Mouse (Mus musculus): ENCODE results near the gene Cntn5. TPM values are rescaled to one million over a fixed set of nuclear protein-coding genes. Genes with fewer than 3 reads are reported as not detected.

Gene Cntn5
- polyA plus RNA-seq, 1 experiment from 2014 or later: 24.6 TPM

DNA sequence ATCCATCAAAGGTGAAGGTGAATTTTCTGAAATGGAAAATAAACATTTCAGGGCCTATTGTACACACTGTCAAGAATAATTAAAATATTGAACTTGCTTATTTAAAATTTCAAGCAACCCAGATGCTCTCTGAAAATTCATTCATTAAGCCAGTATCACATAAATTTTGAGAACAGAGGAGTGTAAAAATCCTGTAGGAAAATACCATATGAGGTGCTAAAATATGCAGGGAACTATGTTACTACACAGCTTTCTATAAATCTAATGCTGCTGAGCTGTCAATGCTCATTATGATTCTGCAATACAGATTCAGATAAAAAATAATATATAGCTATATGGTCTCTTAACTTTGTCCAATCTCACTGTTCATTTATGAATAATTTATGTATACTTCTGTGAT lies 1134.9 kb downstream of the Cntn5 start:
- Histone ChIP-seq H3K4me2 (no peak overlapping the region), H3K9ac (replicated peaks) (no peak overlapping the region), H3K36me3 (no peaks in the 10 kb centered on the region), H3K9me3 (replicated peaks) (no peaks in the 10 kb centered on the region), H3K27ac (replicated peaks) (no peak overlapping the region), H3K27me3 (replicated peaks) (no peaks in the 10 kb centered on the region), H3K4me1 (no peaks in the 10 kb centered on the region), H3K4me3 (replicated peaks) (no peak overlapping the region)
- no peak for ATAC-seq (ENCODE audit: low FRiP score)

DNA sequence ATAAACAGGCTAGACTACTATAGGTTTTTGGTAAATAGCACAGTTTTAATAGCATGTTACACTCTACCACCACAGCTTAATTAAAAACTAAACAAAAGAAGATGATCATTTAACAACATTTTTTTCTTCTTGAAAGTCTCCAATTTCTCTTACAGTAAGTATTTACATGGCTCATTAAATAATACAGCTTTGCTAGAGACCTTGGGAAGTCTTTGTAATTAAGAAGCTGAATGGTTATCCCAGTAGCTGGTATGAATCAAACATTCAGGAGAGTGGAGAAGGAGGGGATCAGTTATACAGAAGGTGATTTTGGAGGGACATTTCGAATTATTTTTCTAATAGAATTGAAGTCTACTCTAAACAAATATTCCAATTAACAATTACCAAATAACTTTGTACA lies 1186.4 kb downstream of the Cntn5 start:
- Histone ChIP-seq H3K4me1 (no peaks in the 10 kb centered on the region), H3K9ac (replicated peaks) (no peak overlapping the region), H3K27ac (replicated peaks) (no peak overlapping the region), H3K36me3 (no peaks in the 10 kb centered on the region), H3K4me3 (replicated peaks) (no peak overlapping the region), H3K4me2 (no peak overlapping the region), H3K27me3 (replicated peaks) (no peaks in the 10 kb centered on the region), H3K9me3 (replicated peaks) (no peaks in the 10 kb centered on the region)
- no peak for ATAC-seq (ENCODE audit: low FRiP score)
- WGBS: 77% methylated on average over 1 of the region's 1 CpGs

DNA sequence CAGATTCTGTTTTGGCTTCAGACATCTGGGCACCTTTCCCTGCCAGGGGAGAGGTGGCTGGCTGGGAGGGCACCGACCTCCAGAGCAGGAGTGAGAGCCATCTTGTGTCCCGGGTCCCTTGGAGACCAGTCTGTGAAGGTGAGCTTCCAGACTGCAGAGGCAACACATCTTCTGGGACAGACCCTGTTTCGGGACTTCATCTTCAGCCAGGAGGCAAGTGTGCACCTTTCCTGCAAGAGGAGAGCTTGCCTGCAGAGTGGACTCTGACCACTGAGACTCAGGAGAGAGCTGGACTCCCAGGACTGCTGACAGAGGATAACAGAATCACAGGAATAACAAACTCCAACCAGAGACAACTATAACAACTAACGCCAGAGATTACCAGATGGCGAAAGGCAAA lies 1195.9 kb downstream of the Cntn5 start:
- Histone ChIP-seq H3K27me3 (replicated peaks) (no peaks in the 10 kb centered on the region), H3K27ac (replicated peaks) (no peak overlapping the region), H3K4me1 (no peaks in the 10 kb centered on the region), H3K9me3 (replicated peaks) (no peaks in the 10 kb centered on the region), H3K4me3 (replicated peaks) (no peak overlapping the region), H3K4me2 (no peak overlapping the region), H3K36me3 (no peaks in the 10 kb centered on the region), H3K9ac (replicated peaks) (no peak overlapping the region)
- ATAC-seq (ENCODE audit: low FRiP score): no peak
- WGBS: 92% methylated on average over 5 of the region's 5 CpGs

DNA sequence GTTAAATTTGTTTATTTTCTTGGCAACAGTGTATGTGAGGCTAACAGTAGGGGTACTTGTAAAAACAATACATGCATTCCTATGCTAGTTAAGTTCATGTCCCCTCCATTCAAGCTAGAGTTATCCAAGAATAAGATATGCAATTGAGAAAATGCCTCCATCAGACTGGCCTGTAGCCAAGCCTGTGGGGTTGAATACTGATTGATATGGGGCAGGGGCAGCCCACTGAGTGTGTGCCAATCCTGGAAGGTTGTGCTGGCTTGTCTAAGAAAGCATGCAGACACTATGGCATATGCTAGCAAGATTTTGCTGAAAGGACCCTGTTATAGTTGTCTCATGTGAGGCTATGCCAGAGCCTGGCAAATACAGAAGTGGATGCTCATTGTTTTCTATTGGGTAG lies 1196.8 kb downstream of the Cntn5 start:
- Histone ChIP-seq H3K4me3 (replicated peaks) (no peak overlapping the region), H3K27me3 (replicated peaks) (no peaks in the 10 kb centered on the region), H3K4me1 (no peaks in the 10 kb centered on the region), H3K4me2 (no peak overlapping the region), H3K27ac (replicated peaks) (no peak overlapping the region), H3K9me3 (replicated peaks) (no peaks in the 10 kb centered on the region), H3K9ac (replicated peaks) (no peak overlapping the region), H3K36me3 (no peaks in the 10 kb centered on the region)
- ATAC-seq (ENCODE audit: low FRiP score): no peak

DNA sequence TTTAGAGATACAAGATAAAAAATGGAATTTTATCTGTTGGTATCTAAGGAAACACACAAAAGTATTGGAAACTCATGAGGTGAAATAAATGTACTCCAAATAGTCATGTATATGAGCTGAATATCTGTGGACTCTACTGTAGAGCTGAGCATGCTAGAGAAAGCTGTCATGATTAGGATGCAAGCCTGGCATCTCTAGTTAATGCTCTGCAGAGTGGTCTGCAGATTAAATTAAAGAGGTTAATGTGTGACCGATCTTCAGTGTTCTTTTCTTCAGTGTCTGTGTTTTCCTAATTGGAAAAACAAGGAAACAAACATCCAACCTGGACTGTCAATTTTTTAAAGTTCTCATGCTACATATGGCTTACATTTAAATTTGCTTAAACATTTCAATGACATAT lies 1199.4 kb downstream of the Cntn5 start:
- Histone ChIP-seq H3K27me3 (replicated peaks) (no peaks in the 10 kb centered on the region), H3K36me3 (no peaks in the 10 kb centered on the region), H3K4me2 (no peak overlapping the region), H3K27ac (replicated peaks) (no peak overlapping the region), H3K4me1 (no peaks in the 10 kb centered on the region), H3K4me3 (replicated peaks) (no peak overlapping the region), H3K9ac (replicated peaks) (no peak overlapping the region), H3K9me3 (replicated peaks) (no peaks in the 10 kb centered on the region)
- ATAC-seq (ENCODE audit: low FRiP score): no peak
- WGBS: 82% methylated on average over 1 of the region's 1 CpGs

DNA sequence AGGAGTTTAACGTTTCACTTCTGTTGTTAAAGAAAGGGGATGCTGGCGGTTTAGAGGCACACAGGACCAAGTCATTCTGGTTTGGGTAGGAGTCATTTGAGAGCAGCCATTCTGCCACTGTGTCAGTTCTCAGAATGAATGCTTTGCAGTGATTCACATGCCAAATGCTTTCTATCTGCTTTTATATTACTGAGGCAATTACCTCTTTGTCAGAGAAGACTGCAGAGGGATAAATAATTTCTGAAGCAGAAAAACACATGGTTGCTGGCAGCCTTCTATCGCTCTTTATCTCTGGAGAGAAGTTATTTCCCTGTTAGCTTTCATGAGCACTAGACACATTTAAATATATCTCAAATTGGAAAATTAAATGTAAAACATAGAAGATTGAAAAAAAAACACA lies 1207.9 kb downstream of the Cntn5 start:
- ATAC-seq (ENCODE audit: low FRiP score): no peak
- H3K4me3 ChIP-seq (replicated peaks): no peak overlapping the region
- no peak overlapping the region for H3K9ac ChIP-seq (replicated peaks)
- no peaks in the 10 kb centered on the region for H3K9me3 ChIP-seq (replicated peaks)
- no peak overlapping the region for H3K27ac ChIP-seq (replicated peaks)
- H3K27me3 ChIP-seq (replicated peaks): no peaks in the 10 kb centered on the region
- H3K36me3 ChIP-seq: no peaks in the 10 kb centered on the region
- 32% methylated on average over 3 of the region's 3 CpGs for WGBS
- peaks cover 3% of the 10 kb centered on the region; the same call in 1 of the 2 replicates for H3K4me1 ChIP-seq
- no peak overlapping the region for H3K4me2 ChIP-seq

DNA sequence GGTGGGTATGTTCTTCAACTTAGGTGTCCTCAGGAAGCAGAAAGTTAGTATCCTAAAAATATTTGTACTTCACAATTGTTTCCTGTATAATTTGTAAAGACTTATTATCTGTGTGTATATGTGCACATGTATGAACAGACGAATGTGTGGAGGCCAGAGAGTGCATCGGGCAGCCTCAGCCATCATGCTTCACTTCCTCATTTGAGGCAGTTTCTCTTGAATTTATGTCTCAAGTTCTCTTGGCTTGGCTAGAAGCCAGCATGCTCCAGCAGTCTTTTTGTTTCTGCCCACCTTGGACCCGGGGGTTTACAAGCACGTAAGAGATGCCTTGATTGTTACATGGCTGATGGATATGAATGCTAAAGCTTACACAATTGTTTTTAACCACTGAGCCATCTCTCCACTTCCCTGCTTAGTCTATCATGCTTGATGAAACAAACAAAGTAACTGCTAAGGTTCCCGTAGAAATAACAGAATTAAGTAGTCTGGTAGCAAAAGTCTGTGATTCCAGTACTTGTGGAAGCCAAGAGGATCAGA lies 1222.2 kb downstream of the Cntn5 start:
- no peaks in the 10 kb centered on the region for H3K4me1 ChIP-seq
- no peak overlapping the region for H3K4me2 ChIP-seq
- no peaks in the 10 kb centered on the region for H3K9me3 ChIP-seq (replicated peaks)
- no peak overlapping the region for H3K4me3 ChIP-seq (replicated peaks)
- WGBS: 26% methylated on average over 5 of the region's 5 CpGs
- no peak overlapping the region for H3K9ac ChIP-seq (replicated peaks)
- no peaks in the 10 kb centered on the region for H3K27me3 ChIP-seq (replicated peaks)
- no peak for ATAC-seq (ENCODE audit: low FRiP score)
- H3K27ac ChIP-seq (replicated peaks): no peak overlapping the region
- no peaks in the 10 kb centered on the region for H3K36me3 ChIP-seq

DNA sequence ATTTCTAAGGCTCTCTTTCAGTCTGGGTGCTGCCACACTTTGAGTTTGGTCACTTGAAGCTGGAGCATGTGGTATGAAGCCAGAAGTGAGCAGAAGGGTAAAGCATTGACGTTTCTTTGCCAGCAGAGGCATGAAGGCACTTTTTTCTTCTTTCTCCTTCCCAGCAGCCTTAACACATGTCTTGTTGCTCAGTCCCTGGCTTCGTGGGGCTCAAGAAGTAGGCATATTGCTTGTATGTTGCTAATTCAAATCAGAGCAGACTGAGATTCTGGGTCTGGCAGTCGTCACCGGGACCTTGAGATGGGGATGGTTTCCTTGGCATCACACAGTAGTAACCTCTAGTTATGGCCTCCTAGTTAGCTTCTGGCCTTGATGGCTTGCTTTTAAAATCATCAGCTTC lies 1228.5 kb downstream of the Cntn5 start:
- ATAC-seq (ENCODE audit: low FRiP score): no peak
- H3K27ac ChIP-seq (replicated peaks): no peak overlapping the region
- H3K9me3 ChIP-seq (replicated peaks): no peaks in the 10 kb centered on the region
- 0 out of 2 replicates have a peak, but pooled peaks cover 3% of the 10 kb centered on the region for H3K27me3 ChIP-seq (replicated peaks)
- no peaks in the 10 kb centered on the region for H3K36me3 ChIP-seq
- whole genome bisulfite sequencing: 88% methylated on average over 4 of the region's 4 CpGs
- 0 out of 2 replicates have a peak, but pooled peaks cover 3% of the 10 kb centered on the region for H3K4me1 ChIP-seq
- no peak overlapping the region for H3K4me3 ChIP-seq (replicated peaks)
- H3K9ac ChIP-seq (replicated peaks): no peak overlapping the region
- H3K4me2 ChIP-seq: no peak overlapping the region

DNA sequence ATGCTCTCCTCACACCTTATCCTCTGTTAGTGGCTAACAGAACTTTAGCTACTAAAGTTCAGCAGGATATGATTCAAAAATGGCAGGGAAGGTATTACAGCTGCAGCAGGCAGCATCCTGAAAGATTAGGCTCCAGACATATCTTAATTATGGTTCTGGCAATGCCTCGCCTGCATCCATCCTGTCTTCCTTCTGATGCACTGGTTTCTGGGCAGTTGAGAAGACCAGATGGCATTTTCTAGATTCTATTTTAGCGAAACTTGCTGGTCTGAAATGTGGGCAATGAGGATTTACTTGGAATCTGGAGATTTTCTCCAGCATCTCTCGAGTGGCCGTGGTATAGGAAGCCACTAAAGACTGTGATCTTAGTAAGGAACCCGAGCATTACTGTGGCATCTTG lies 1230.0 kb downstream of the Cntn5 start:
- Histone ChIP-seq H3K27ac (replicated peaks) (no peak overlapping the region), H3K4me1 (0 out of 2 replicates have a peak, but pooled peaks cover 3% of the 10 kb centered on the region), H3K9me3 (replicated peaks) (no peaks in the 10 kb centered on the region), H3K4me2 (no peak overlapping the region), H3K27me3 (replicated peaks) (0 out of 2 replicates have a peak, but pooled peaks cover 3% of the 10 kb centered on the region), H3K9ac (replicated peaks) (no peak overlapping the region), H3K36me3 (no peaks in the 10 kb centered on the region), H3K4me3 (replicated peaks) (no peak overlapping the region)
- 90% methylated on average over 5 of the region's 5 CpGs for WGBS
- no peak for ATAC-seq (ENCODE audit: low FRiP score)

DNA sequence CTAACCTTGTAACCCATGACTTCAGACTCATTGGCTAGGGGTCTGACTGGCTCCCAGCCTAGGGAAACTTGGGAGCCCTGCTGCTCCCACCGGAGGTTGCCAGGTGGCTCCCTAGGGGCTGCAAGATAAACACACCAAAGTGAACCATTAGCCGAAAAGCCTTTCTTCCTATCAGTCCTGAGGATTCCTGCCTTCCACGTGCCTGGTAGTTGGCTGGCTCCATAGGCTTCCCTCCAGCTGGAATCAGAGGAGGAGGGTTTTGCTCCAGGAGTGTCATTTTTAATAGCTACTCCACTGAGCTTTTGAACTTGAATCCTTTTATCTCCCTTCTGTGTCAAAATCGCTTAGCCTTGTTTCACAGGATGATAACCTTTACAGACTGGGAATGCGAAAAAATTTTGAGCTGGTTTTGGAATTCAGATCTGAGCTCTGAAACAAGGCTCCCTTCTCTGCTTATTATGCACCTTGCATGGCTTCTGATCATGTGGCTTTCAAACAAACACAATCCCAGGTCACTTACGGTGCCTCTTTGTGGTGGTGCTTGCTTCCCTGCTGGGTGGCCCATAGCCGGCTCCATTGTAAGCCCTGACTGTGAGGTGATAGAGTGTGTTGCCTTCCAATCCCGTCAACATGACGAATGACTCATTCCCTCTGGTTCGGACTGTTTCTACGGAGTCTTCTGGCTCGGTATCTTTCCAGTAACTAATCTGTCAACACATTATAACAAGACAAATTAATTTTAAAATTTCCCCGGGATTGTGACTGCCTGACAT lies 1231.1 kb downstream of the Cntn5 start:
- H3K4me3 ChIP-seq (replicated peaks): no peak overlapping the region
- 0 out of 2 replicates have a peak, but pooled peaks cover 3% of the 10 kb centered on the region for H3K4me1 ChIP-seq
- H3K4me2 ChIP-seq: 0 out of 2 replicates have a peak overlapping the region, but pooled peaks have one; percentile 20
- H3K9ac ChIP-seq (replicated peaks): no peak overlapping the region
- no peak overlapping the region for H3K27ac ChIP-seq (replicated peaks)
- no peaks in the 10 kb centered on the region for H3K9me3 ChIP-seq (replicated peaks)
- no peaks in the 10 kb centered on the region for H3K36me3 ChIP-seq
- WGBS: 7% methylated on average over 13 of the region's 13 CpGs
- 0 out of 2 replicates have a peak, but pooled peaks cover 3% of the 10 kb centered on the region for H3K27me3 ChIP-seq (replicated peaks)
- ATAC-seq (ENCODE audit: low FRiP score): peak; percentile 61; the same call in 1 of the 2 replicates

DNA sequence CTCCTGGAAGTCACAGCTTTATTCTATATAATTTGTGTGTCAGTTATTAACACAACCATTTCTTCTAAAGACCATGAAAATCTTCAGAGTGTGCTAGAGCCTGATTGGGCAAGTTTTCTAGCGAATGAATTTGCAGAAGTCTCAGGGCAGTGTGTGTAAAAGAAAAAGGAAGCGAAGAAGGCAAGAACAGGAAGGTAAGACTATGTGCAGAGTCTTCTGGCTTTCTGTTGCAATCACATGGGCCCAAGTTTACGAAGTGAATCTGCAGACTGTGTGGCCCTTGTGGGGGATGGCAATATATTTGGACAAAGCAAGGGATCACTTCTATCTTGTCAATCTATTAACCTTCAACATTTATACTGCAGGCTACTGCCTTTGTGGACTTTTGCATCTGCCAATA lies 1251.1 kb downstream of the Cntn5 start:
- no peaks in the 10 kb centered on the region for H3K9me3 ChIP-seq (replicated peaks)
- no peaks in the 10 kb centered on the region for H3K4me1 ChIP-seq
- H3K27ac ChIP-seq (replicated peaks): no peak overlapping the region
- H3K36me3 ChIP-seq: no peaks in the 10 kb centered on the region
- H3K27me3 ChIP-seq (replicated peaks): no peaks in the 10 kb centered on the region
- no peak overlapping the region for H3K4me2 ChIP-seq
- ATAC-seq (ENCODE audit: low FRiP score): no peak
- 93% methylated on average over 3 of the region's 3 CpGs for WGBS
- H3K9ac ChIP-seq (replicated peaks): no peak overlapping the region
- no peak overlapping the region for H3K4me3 ChIP-seq (replicated peaks)

DNA sequence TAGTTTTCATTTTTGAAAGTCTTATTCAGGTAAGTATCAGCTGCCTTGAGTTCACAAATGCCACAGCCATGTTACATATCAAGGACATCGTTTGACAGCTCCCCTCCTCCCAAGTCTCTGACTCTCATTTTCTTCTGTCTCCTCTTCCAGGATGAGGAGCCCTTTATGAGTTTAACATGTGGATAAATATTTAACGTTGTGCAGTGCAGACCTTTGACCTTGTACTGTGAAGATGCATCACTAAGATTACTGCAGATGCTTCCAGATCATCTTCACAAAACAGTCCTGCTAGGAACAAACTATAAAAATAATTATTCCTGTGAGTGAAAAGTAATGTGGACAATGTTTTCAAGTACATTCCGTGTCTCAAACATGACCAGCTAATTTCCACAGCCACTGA lies 1257.2 kb downstream of the Cntn5 start:
- Histone ChIP-seq H3K9ac (replicated peaks) (no peak overlapping the region), H3K4me3 (replicated peaks) (no peak overlapping the region), H3K4me1 (no peaks in the 10 kb centered on the region), H3K4me2 (no peak overlapping the region), H3K9me3 (replicated peaks) (no peaks in the 10 kb centered on the region), H3K36me3 (no peaks in the 10 kb centered on the region), H3K27ac (replicated peaks) (no peak overlapping the region), H3K27me3 (replicated peaks) (no peaks in the 10 kb centered on the region)
- ATAC-seq (ENCODE audit: low FRiP score): no peak
- 79% methylated on average over 3 of the region's 3 CpGs for WGBS

All from neural tube, embryonic 15.5 days (tissue).